Mouse (Mus musculus) stomach, embryonic 16.5 days (tissue): ENCODE measurements around the gene Drg2. TPM values are rescaled to one million over a fixed set of nuclear protein-coding genes. Genes with fewer than 3 reads are reported as not detected.

Source experiments
- ATAC-seq: fragments of 200-750 bp; cut with Nextera tagmentation; 2 replicates; pipeline ENCODE4 v1.8.0; 2017; ENCODE audit warnings: moderate number of reproducible peaks, moderate TSS enrichment; ENCODE audit not compliant: insufficient read depth, low FRiP score
- H3K27ac ChIP-seq: fragments of 300-500 bp; sonication (generic); 2 replicates; pipeline ENCODE4 v1.5.1; 2014; ENCODE audit warnings: low read length
- H3K27me3 ChIP-seq: fragments of 300-500 bp; sonication (generic); 2 replicates; pipeline ENCODE4 v1.6.1; 2014; ENCODE audit warnings: low read length, control low read depth, mixed read lengths; ENCODE audit not compliant: control insufficient read depth, insufficient read depth
- H3K36me3 ChIP-seq: fragments of 300-500 bp; sonication (generic); 2 replicates; pipeline ENCODE4 v1.6.1; 2014; ENCODE audit warnings: low read length; ENCODE audit not compliant: control insufficient read depth, insufficient read depth
- H3K4me1 ChIP-seq: fragments of 300-500 bp; sonication (generic); 2 replicates; pipeline ENCODE4 v1.6.1; 2014; ENCODE audit warnings: low read length, control low read depth, mixed read lengths; ENCODE audit not compliant: control insufficient read depth, insufficient read depth
- H3K4me2 ChIP-seq: fragments of 300-500 bp; sonication (generic); 2 replicates; pipeline ENCODE4 v1.6.1; 2014; ENCODE audit warnings: low read depth, low read length, mixed read lengths
- H3K4me3 ChIP-seq: fragments of 300-500 bp; sonication (generic); replicated peaks from 2 replicates; pipeline ENCODE4 v1.5.1; 2014; ENCODE audit warnings: mild to moderate bottlenecking, low read length
- H3K9ac ChIP-seq: fragments of 300-500 bp; sonication (generic); 2 replicates; pipeline ENCODE4 v1.6.1; 2014; ENCODE audit warnings: low read length
- H3K9me3 ChIP-seq: fragments of 300-500 bp; sonication (generic); replicated peaks from 2 replicates; pipeline ENCODE4 v1.6.1; 2016; ENCODE audit warnings: low read length, control low read depth; ENCODE audit not compliant: control insufficient read depth
- WGBS: fragments of 180-500 bp; shearing (Covaris S2); extraction: QIAGEN DNeasy Blood & Tissue Kit; methylation state at CpG from one replicate; pipeline ENCODE4 v1.1.7; 2014; 5-methylcytosine and 5-hydroxymethylcytosine counted together
- polyA plus RNA-seq: library from polyadenylated mRNA; unstranded; fragments of >200 nt; fragmentation: Nextera tagmentation; extraction: Ambion mirVana; gene quantifications from 2 replicates; pipeline ENCODE4 v1.2.1, GENCODE M21; 2015

Gene Drg2
- polyA plus RNA-seq, 1 experiment from 2014 or later = 84.7 TPM

DNA sequence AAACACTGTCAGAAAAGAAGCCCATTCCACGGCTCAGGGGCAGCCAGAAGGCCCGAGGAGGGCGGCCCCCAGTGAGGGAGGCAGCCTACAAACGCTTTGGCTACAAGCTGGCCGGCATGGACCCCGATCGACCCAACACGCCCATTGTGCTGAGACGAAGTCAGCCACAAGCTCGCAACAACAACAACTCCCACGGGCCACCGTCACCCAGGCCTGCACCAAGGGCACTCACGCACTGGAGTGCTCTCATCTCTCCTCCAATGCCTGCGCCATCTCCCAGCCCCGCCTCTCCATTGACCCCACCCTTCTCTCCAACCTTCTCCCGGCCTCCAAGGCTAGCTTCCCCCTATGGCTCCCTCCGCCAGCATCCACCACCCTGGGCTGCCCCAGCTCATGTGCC lies 23.7 kb downstream of the Drg2 start:
- peak overlapping the region; percentile 52 for H3K9ac ChIP-seq
- no peaks in the 10 kb centered on the region for H3K27me3 ChIP-seq
- H3K27ac ChIP-seq = no peak overlapping the region
- 29% methylated on average over 17 of the region's 17 CpGs for WGBS
- H3K36me3 ChIP-seq = no peaks in the 10 kb centered on the region
- peaks cover 2% of the 10 kb centered on the region; the same call in 1 of the 2 replicates for H3K4me1 ChIP-seq
- peak overlapping the region; percentile 26 for H3K4me3 ChIP-seq
- no peaks in the 10 kb centered on the region for H3K9me3 ChIP-seq
- peak overlapping the region; percentile 46 for H3K4me2 ChIP-seq
- peak; percentile 58; the same call in 1 of the 2 replicates for ATAC-seq

DNA sequence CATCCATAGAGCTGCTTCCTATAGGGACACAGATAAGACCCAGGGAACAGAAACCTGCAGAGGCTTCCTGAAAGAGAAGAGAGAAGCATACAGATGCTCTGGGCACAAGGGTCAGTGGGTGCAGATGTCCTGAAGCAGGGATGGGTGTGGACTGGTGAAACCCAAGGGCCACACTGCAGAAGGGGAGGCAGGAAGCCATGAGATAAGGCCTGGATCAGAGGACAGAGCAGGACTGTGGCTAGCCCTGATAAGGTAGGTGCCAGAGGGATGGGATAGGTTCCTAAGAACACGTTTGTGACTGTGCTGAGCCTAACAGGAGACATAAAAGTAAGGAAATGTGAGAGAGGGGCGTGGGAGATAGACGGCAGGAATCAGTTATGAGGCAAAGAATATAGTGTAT lies 31.9 kb downstream of the Drg2 start:
- no peak overlapping the region for H3K9ac ChIP-seq
- WGBS = 60% methylated on average over 3 of the region's 3 CpGs
- no peak for ATAC-seq

DNA sequence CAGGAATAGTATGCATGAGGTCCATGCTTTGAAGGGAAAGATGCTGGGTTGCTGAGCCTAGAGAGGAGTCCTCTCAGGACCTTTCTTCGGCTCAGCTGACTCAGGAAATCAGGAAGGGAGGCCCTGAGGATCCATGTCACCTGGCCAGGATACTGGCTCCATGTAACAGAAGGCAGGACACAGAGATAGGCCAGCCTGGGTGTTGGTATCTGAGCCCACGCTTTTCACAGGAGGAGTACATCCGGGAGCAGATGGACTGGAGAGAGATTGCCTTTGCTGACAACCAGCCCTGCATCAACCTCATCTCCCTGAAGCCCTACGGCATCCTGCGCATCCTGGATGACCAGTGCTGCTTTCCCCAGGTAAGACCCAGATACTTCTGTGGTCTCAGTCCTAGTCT lies 38.3 kb downstream of the Drg2 start:
- H3K4me2 ChIP-seq = no peak overlapping the region
- H3K27me3 ChIP-seq = no peaks in the 10 kb centered on the region
- H3K9me3 ChIP-seq = no peaks in the 10 kb centered on the region
- H3K36me3 ChIP-seq = no peaks in the 10 kb centered on the region
- WGBS = 90% methylated on average over 5 of the region's 5 CpGs
- H3K9ac ChIP-seq = no peak overlapping the region
- no peaks in the 10 kb centered on the region for H3K4me1 ChIP-seq
- no peak for ATAC-seq
- no peak overlapping the region for H3K27ac ChIP-seq
- H3K4me3 ChIP-seq = no peak overlapping the region

More for the DNA sequence above, 31.9 kb downstream of the Drg2 start:
- Histone ChIP-seq H3K4me1 (no peaks in the 10 kb centered on the region), H3K27ac (no peak overlapping the region), H3K9me3 (no peaks in the 10 kb centered on the region), H3K27me3 (no peaks in the 10 kb centered on the region), H3K4me3 (no peak overlapping the region), H3K4me2 (no peak overlapping the region), H3K36me3 (no peaks in the 10 kb centered on the region)

DNA sequence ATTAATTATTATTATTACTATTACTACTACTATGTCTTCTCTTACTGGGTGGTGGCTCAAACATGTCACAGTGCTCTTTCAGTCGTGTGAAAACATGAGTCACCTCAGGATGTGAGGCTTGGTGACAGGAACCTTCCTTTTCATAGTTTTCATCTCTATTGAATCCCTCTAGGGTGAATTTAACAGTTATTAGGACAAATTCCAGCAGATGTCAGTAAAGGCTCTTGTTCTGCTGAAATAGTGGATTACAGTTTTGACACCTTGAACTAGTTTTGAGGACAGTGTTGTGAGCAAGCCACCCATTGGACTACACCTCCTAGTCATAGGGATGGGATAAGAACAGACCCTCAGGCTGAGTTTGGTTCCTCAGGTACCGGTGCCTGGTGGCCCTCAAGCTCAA lies 41.3 kb downstream of the Drg2 start:
- Histone ChIP-seq H3K9ac (no peak overlapping the region), H3K4me3 (no peak overlapping the region), H3K9me3 (no peaks in the 10 kb centered on the region), H3K4me2 (no peak overlapping the region), H3K36me3 (no peaks in the 10 kb centered on the region), H3K27me3 (no peaks in the 10 kb centered on the region), H3K4me1 (no peaks in the 10 kb centered on the region), H3K27ac (no peak overlapping the region)
- WGBS = 54% methylated on average over 2 of the region's 2 CpGs
- no peak for ATAC-seq

DNA sequence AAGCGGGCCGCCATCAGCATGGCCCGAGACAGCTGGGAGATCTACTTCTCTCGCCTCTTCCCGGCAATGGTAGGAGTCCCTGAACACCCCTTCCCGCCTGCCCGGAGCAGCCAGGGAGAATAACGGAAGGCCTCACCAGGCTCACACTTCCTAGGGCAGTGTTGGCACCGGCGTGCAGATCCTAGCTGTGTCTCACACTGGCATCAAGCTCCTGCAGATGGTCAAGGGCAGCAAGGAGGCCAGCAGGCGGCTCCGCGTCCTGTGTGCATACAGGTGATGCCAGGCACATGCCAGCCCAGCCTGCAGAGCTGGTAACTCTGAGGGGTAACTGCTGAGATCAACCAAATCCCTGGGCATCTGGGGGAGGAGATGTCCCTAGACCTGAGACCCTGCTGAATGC lies 52.9 kb downstream of the Drg2 start:
- Histone ChIP-seq H3K9ac (no peak overlapping the region), H3K4me1 (peaks cover 11% of the 10 kb centered on the region; the same call in 1 of the 2 replicates), H3K36me3 (no peaks in the 10 kb centered on the region), H3K27ac (no peak overlapping the region), H3K4me3 (no peak overlapping the region), H3K9me3 (no peaks in the 10 kb centered on the region), H3K27me3 (no peaks in the 10 kb centered on the region), H3K4me2 (no peak overlapping the region)
- no peak for ATAC-seq
- WGBS = 83% methylated on average over 13 of the region's 13 CpGs

DNA sequence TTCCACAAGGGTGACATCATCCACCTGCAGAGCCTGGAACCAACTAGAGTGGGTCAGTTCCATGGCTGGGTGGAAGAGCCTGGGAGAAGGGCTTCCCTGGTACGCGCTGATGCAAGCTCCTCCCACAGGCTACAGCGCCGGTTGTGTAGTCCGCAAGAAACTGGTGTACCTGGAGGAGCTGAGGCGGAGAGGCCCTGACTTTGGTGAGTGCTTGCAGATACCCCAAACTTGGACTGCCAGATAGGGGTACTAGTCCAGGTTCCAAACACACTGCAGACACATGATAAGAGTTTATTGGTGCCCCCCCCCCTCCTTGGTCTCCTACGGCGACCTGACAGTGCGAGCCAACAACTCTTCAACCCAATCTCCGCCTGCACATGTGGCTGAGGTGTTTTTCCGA lies 54.6 kb downstream of the Drg2 start:
- Histone ChIP-seq H3K36me3 (no peaks in the 10 kb centered on the region), H3K27ac (no peak overlapping the region), H3K4me1 (peaks cover 11% of the 10 kb centered on the region; the same call in 1 of the 2 replicates), H3K9ac (peak overlapping the region; percentile 67), H3K4me2 (peak overlapping the region; percentile 65), H3K9me3 (no peaks in the 10 kb centered on the region), H3K4me3 (peak overlapping the region; percentile 45), H3K27me3 (no peaks in the 10 kb centered on the region)
- ATAC-seq = peak; percentile 38
- 6% methylated on average over 11 of the region's 11 CpGs for WGBS

DNA sequence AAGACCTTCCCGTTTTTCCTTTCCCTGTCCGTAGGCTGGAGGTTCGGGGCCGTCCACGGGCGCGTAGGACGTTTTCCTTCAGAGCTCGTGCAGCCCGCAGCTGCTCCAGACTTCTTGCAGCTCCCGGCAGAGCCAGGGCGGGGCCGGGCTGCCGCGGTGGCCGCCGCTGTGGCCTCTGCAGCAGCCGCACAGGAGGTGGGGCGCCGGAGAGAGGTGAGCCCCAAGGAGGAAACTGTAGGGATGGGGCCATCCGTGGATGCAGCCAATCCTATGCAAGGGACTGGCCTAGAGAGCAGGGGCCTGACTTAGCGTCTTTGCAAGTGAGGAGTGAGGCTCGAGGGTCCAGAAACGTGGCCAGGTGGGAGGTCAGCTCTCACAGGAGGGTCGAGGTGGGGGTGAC lies 55.1 kb downstream of the Drg2 start:
- Histone ChIP-seq H3K9me3 (no peaks in the 10 kb centered on the region), H3K4me3 (peak overlapping the region; percentile 45), H3K27ac (no peak overlapping the region), H3K9ac (peak overlapping the region; percentile 67), H3K4me1 (peaks cover 11% of the 10 kb centered on the region; the same call in 1 of the 2 replicates), H3K27me3 (no peaks in the 10 kb centered on the region), H3K4me2 (peak overlapping the region; percentile 65), H3K36me3 (no peaks in the 10 kb centered on the region)
- under 1% methylated on average over 25 of the region's 25 CpGs for WGBS
- peak; percentile 65 for ATAC-seq

DNA sequence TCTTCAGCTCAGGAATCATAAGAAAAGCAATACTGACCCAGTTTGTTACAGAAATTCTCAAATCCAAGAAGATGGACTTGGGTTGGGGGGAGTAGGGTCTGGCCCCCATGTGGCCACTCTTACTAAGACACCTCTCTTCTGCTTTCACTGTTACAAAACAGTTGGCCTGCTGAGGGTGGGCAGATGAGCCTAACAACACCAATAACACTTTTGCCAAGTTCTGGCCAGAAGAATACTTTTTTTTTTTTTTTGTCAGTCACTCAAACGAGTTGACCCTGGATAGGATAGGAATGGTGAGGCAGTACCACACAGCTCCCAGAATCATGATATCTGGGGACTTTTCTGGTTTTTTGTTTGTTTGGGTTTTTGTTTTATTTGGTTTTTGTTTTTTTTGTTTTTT lies 57.5 kb downstream of the Drg2 start:
- Histone ChIP-seq H3K27me3 (no peaks in the 10 kb centered on the region), H3K4me3 (no peak overlapping the region), H3K27ac (no peak overlapping the region), H3K36me3 (no peaks in the 10 kb centered on the region), H3K4me1 (peaks cover 11% of the 10 kb centered on the region; the same call in 1 of the 2 replicates), H3K4me2 (no peak overlapping the region), H3K9ac (no peak overlapping the region), H3K9me3 (no peaks in the 10 kb centered on the region)
- WGBS = 60% methylated on average over 1 of the region's 1 CpGs
- no peak for ATAC-seq

DNA sequence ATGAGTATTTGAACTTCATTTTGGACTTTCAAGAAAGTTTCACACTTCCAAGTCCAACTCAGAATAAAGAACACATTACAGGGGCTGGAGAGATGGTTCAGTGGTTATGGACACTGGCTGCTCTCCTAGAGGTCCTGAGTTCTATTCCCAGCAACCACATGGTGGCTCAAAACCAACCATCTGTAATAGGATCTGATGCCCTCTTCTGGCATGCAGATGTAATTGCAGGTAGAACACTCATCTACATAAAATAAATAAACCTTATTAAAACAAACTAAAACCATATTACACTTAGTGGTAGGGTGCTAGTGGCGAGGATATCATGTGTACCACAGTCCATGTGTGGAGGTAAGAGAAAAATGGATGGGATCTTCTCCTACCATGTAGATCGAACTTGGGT lies 58.1 kb downstream of the Drg2 start:
- H3K9me3 ChIP-seq = no peaks in the 10 kb centered on the region
- no peak overlapping the region for H3K9ac ChIP-seq
- 78% methylated on average over 2 of the region's 2 CpGs for WGBS
- no peak overlapping the region for H3K4me2 ChIP-seq
- ATAC-seq = no peak
- H3K27me3 ChIP-seq = no peaks in the 10 kb centered on the region
- no peak overlapping the region for H3K4me3 ChIP-seq
- no peaks in the 10 kb centered on the region for H3K36me3 ChIP-seq
- no peak overlapping the region for H3K27ac ChIP-seq
- H3K4me1 ChIP-seq = peaks cover 11% of the 10 kb centered on the region; the same call in 1 of the 2 replicates

DNA sequence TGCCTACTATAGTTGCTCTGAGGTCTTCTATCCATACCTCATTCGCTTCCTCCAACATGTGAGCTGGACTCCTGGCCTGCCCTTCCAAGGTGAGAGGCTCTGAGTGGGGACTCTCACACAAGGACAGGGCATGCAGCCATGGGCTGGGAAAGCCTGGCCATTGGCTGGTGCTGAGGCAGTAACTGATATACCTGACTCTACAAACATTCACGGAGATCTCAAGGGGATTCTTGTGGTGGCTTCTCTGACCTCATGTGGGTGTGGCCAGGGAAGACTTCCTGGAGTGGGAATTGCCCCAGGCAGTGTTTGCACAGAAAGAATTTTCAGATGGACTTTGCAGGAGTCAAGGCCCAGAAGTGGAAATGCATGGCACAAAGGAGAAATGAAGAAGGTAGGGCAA lies 60.5 kb downstream of the Drg2 start:
- no peak overlapping the region for H3K9ac ChIP-seq
- no peak for ATAC-seq
- no peak overlapping the region for H3K4me3 ChIP-seq
- no peaks in the 10 kb centered on the region for H3K36me3 ChIP-seq
- no peaks in the 10 kb centered on the region for H3K27me3 ChIP-seq
- H3K9me3 ChIP-seq = no peaks in the 10 kb centered on the region
- no peak overlapping the region for H3K27ac ChIP-seq
- no peak overlapping the region for H3K4me2 ChIP-seq
- no peaks in the 10 kb centered on the region for H3K4me1 ChIP-seq
- WGBS = 43% methylated on average over 2 of the region's 2 CpGs
